Mouse (Mus musculus) heart, adult 2 months (tissue): ENCODE measurements around the gene Zfp74.

Experiments used
- CTCF ChIP-seq: fragments of 200-600 bp; IDR thresholded peaks from 2 replicates; pipeline ENCODE4 v1.8.1; 2022; ENCODE audit warnings: antibody characterized with exemption, mild to moderate bottlenecking, moderate library complexity
- EP300 ChIP-seq: fragments of 200-500 bp; IDR thresholded peaks from 2 replicates; pipeline ENCODE4 v1.6.1; 2011; ENCODE audit warnings: low read depth, low read length, control low read depth; ENCODE audit not compliant: insufficient read depth
- POLR2A ChIP-seq: fragments of 200-500 bp; IDR thresholded peaks from 2 replicates; pipeline ENCODE4 v1.6.1; 2011; ENCODE audit warnings: mild to moderate bottlenecking, low read depth, low read length, control low read depth; ENCODE audit not compliant: insufficient read depth

DNA sequence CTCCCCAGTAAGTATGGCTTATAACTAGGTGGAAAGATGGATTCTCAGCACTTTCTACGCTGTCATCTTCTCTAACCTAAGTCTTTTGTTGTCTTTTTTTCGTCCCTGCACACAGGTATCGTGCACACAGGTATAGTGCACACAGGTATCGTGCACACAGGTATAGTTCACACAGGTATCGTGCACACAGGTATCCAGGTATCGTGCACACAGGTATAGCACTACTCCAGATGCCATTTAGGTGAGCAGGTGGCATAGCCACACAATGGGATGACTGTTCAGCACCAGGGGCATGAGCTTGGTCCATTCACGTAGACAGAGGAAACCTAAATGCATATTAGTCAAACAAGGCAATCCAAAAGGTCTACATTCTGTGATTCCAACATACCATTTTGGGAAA is 63.4 kb downstream of the Zfp74 start:
- TF ChIP-seq CTCF (no peak), POLR2A (no peak), EP300 (no peak)
